In the genomic region with DNA sequence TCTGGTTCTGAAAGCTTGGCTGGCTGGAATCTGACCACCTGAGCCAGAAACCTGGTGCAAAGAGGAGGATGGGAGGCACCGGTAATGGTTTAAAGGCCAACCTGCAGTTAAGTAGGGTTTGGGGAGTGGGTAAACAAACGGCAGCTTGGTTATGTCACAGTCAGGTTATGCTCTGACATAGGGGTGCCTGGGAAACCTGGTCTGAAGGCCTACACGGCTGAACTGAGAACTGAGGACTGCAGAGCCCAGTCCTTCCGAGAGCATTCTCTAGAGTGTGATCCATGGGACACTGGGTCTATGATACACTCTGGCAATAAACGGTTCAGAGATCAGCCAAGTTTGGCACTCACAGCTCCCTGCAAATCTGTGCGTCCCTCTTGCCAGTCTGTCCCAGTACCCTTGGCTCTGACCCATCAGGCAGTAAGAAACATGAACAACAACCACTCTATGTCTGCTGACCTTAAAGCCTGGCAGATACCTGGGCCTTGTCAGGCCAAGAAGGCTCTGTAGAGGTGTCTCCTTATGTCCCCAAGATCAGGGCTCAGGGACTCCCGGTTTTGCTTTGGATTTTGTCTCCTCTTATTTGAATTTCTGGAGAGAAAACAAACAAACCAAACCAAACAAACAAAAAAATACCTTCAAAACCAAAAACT, we compare ENCODE assay signal across 8 mouse cellular contexts.
A peak's percentile ranks its signal among the peaks of the same experiment; 100 is the strongest.
DNase-seq lines count a peak whose midpoint lies in the region; ATAC-seq and TF ChIP-seq lines count a peak whose summit lies in the region.

No protein-coding gene starts in this region.

- no peak overlapping the region; the same call in 1 of the 2 replicates for H3K4me2 ChIP-seq in liver, postnatal 0 days (ENCODE audit: low read depth, low read length)

- no peaks in the 10 kb centered on the region for H3K9me3 ChIP-seq in hindbrain, embryonic 10.5 days
- H3K9me3 ChIP-seq in liver, postnatal 0 days (ENCODE audit: low read length): no peaks in the 10 kb centered on the region

- H3K9ac ChIP-seq in liver, postnatal 0 days (replicated peaks): no peak overlapping the region

- no peaks in the 10 kb centered on the region for H3K36me3 ChIP-seq in hindbrain, embryonic 10.5 days
- H3K36me3 ChIP-seq in liver, postnatal 0 days (replicated peaks; ENCODE audit: insufficient read depth, low read length): no peaks in the 10 kb centered on the region

- no peaks in the 10 kb centered on the region for H3K4me1 ChIP-seq in cortical plate, adult 2 months (ENCODE audit: control insufficient read depth, insufficient read depth, low read length)
- H3K4me1 ChIP-seq in hindbrain, embryonic 10.5 days (replicated peaks): peaks cover 31% of the 10 kb centered on the region
- peaks cover 5% of the 10 kb centered on the region for H3K4me1 ChIP-seq in liver, postnatal 0 days (ENCODE audit: insufficient read depth)

- peaks cover 19% of the 10 kb centered on the region; the same call in 1 of the 2 replicates for H3K27me3 ChIP-seq in hindbrain, embryonic 10.5 days (ENCODE audit: insufficient read depth, poor library complexity, severe bottlenecking)
- H3K27me3 ChIP-seq in liver, postnatal 0 days (ENCODE audit: insufficient read depth, low read length): 0 out of 2 replicates have a peak, but pooled peaks cover 3% of the 10 kb centered on the region

- 63% methylated on average over 7 of the region's 7 CpGs for WGBS in hindbrain, embryonic 10.5 days
- WGBS in liver, postnatal 0 days (ENCODE audit: insufficient replicate concordance): 40% methylated on average over 7 of the region's 7 CpGs

- H3K27ac ChIP-seq in gastrocnemius, adult 2 months: no peak overlapping the region
- peak overlapping the region; percentile 41 for H3K27ac ChIP-seq in cortical plate, adult 2 months (ENCODE audit: insufficient read depth, low read length)
- peak overlapping the region; percentile 92 for H3K27ac ChIP-seq in hindbrain, embryonic 10.5 days
- H3K27ac ChIP-seq in liver, postnatal 0 days (ENCODE audit: low read depth): peak overlapping the region; percentile 88

- no peak for TF ChIP-seq CTCF in gastrocnemius, adult 2 months (IDR thresholded peaks at IDR 0.05)
- TF ChIP-seq CTCF in cortical plate, adult 2 months (IDR thresholded peaks at IDR 0.05; ENCODE audit: extremely low read depth, insufficient read depth, low read length): no peak
- no peak for TF ChIP-seq CTCF in liver, postnatal 0 days (IDR thresholded peaks at IDR 0.05; ENCODE audit: low read depth)

- no peak for TF ChIP-seq EP300 in liver, postnatal 0 days (IDR thresholded peaks at IDR 0.05; ENCODE audit: low read depth)

- no peak for DNase-seq in gastrocnemius, adult 2 months
- DNase-seq in gastrocnemius, adult 8-10 months (ENCODE audit: low spot score in 2 of 2): no peak
- DNase-seq in hindbrain, embryonic 10.5 days (ENCODE audit: low spot score): no peak
- DNase-seq in liver, postnatal 0 days: peak; percentile 20
- DNase-seq in thymus, postnatal 0 days (ENCODE audit: low spot score): no peak

- ATAC-seq in liver, postnatal 0 days: peak; percentile 61
- ATAC-seq in megakaryocyte-erythroid progenitor cell, adult 5-6 weeks (replicated peaks; ENCODE audit: low FRiP score, low TSS enrichment, poor library complexity, severe bottlenecking): no peak
- no peak for ATAC-seq in CD4-positive, CD25-positive, alpha-beta regulatory T cell, adult 4 months

- intact Hi-C loops in gastrocnemius, adult 2 months (cut with DNase I): no loop called here

- no peak for TF ChIP-seq POLR2A in cortical plate, adult 2 months (IDR thresholded peaks at IDR 0.05; ENCODE audit: extremely low read depth, insufficient read depth, low read length)

- peak overlapping the region; percentile 70 for H3K4me3 ChIP-seq in gastrocnemius, adult 2 months
- H3K4me3 ChIP-seq in cortical plate, adult 2 months (ENCODE audit: insufficient read depth, low read length): no peak overlapping the region; the same call in 1 of the 2 replicates
- peak overlapping the region; percentile 62 for H3K4me3 ChIP-seq in hindbrain, embryonic 10.5 days
- H3K4me3 ChIP-seq in liver, postnatal 0 days (ENCODE audit: low read depth, low read length): no peak overlapping the region; the same call in 1 of the 2 replicates

Comparison
In these comparisons a context has a peak if more than half of its experiments do, and no peak if none do; other contexts are left out.
1. H3K4me3 ChIP-seq: peak in gastrocnemius, adult 2 months (single experiment) and hindbrain, embryonic 10.5 days (single experiment); none in cortical plate, adult 2 months (single experiment) and liver, postnatal 0 days (single experiment).